Mouse (Mus musculus) olfactory bulb, adult 2 months (tissue): ENCODE data around the gene Sgk2.
"Not testable (repeated sequence)": the region's sequence is repeated elsewhere in the genome, so short reads cannot be mapped to it uniquely, and the experiment has no call there.

Experiments used
- CTCF ChIP-seq: fragments of 200-500 bp; IDR thresholded peaks from 2 replicates; pipeline ENCODE4 v1.5.1; 2012; ENCODE audit warnings: low read depth, mild to moderate bottlenecking, low read length, moderate library complexity; ENCODE audit not compliant: insufficient read depth
- POLR2A ChIP-seq: fragments of 200-500 bp; IDR thresholded peaks from 2 replicates; pipeline ENCODE4 v1.6.1; 2012; ENCODE audit warnings: mild to moderate bottlenecking, low read depth, low read length, moderate library complexity; ENCODE audit not compliant: insufficient read depth

- not testable (repeated sequence) for TF ChIP-seq CTCF, POLR2A
Measured at GRCm38 (mm10) chr2:163058981-163059380, 71.9 kb downstream of the Sgk2 start.
